Mouse (Mus musculus): ENCODE data around the gene Timm13. TPM values are rescaled to one million over a fixed set of nuclear protein-coding genes. Genes with fewer than 3 reads are reported as not detected.
A peak's percentile ranks its signal among the peaks of the same experiment; 100 is the strongest.

Timm13 gene
- total RNA-seq, 2 experiments from 2014 or later, result 145 to 167 TPM

DNA sequence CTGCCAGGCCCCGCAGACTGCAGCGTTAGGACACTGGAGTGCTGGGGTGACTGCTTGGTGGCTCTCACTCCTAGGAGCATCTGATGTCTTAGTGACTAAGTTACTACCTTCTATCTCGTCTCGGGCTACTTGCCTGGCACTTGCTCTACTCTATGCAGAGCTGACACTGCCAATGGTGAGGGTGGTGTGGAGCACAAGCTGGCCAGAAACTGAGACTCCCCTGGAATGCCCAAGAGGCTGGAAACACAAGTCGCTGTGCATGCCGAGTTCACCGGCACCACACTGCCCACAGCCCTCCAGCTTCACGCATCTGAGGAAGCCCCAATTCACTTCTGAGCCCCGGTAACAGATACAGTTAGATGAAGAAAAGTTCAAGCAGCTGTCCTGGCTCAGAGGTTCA lies 26.7 kb downstream of the Timm13 start:
- no peak for DNase-seq (ENCODE audit: extremely low spot score in 1 of 2, low spot score in 1 of 2)

DNA sequence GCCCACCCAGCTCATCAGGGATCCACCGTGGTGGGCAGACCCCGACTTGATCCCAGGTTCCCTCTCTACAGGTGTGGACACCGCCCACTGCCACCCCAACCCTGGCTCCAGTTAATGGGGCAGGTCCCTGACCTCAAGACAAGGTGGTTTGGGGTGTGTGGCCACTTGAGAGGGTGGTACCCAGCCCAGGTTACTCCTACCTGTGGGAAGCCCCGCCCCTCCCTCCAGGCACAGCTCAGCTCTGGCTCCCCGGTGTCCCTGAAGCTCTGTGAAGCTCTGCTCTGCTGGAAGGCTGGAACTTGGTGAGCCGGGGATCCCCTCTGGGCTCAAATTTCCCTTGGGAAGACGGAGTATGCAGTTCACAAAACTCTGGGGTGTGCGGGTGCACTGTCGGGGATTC lies 29.2 kb downstream of the Timm13 start, which contains the start of gene Tmprss9:
TSS of gene Tmprss9 (plus strand) at position 268 of the 400 bp plus-strand sequence.
- no peak for DNase-seq (ENCODE audit: extremely low spot score in 1 of 2, low spot score in 1 of 2)

DNA sequence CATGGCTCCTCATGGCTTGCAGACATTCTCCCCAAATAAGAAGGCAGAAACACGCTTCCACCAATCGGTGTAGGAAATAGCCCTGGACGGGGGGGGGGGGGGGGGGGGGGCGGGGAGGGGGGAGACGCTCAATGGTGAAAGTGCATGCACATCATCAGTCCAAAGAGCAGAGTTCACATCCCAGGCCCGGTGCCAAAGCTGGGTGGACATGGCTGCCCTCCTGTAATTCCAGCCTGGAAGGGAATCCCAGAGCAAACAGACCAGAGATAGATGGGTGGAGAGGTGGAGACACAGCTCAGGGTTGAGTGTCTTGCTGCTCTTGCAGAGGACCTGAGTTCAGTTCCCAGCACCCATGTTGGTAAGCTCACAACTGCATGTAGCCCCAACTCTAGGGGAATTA lies 29.8 kb downstream of the Timm13 start:
- no peak for DNase-seq (ENCODE audit: extremely low spot score in 1 of 2, low spot score in 1 of 2)

DNA sequence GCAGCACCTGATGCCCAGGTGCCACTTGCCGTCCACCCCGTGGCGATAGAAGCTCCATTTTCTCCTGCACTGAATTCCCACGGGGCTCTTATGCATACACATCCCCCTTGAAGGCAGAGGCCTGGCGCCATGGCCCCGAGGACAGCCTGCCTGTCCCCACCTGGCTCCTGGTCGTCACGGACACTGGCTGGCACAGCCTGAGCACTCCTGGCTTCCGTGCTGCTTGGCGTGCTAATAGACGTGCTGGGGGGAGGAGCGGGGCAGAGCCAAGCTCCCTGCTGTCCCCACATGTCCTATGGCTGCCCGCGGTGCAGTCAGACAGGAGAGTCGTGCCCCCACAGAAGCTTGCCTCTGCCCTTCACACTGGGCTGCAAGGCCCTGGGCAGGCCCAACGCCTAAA lies 36.3 kb downstream of the Timm13 start:
- DNase-seq (ENCODE audit: extremely low spot score in 1 of 2, low spot score in 1 of 2), result no peak

DNA sequence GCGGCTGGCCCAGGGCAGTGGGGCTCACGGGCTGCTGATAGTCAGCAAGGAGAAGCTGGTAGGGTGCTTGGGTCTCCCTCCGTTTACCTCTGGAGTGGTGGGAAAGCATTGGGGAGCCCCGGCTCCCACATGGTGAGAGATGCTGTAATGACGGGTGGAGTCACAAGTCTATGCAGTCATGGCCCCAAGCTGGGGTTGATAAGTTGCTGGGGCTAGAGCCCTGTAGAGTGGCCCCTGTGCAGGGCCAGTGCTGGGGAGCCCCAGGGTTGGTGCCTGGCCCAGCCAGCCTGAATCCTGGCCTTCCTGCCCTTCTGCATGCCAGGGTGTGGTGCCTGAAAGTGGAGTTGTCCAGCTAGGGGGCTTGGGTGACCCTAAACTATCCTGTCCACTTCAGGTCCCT lies 38.5 kb downstream of the Timm13 start:
- no peak for DNase-seq (ENCODE audit: extremely low spot score in 1 of 2, low spot score in 1 of 2)

DNA sequence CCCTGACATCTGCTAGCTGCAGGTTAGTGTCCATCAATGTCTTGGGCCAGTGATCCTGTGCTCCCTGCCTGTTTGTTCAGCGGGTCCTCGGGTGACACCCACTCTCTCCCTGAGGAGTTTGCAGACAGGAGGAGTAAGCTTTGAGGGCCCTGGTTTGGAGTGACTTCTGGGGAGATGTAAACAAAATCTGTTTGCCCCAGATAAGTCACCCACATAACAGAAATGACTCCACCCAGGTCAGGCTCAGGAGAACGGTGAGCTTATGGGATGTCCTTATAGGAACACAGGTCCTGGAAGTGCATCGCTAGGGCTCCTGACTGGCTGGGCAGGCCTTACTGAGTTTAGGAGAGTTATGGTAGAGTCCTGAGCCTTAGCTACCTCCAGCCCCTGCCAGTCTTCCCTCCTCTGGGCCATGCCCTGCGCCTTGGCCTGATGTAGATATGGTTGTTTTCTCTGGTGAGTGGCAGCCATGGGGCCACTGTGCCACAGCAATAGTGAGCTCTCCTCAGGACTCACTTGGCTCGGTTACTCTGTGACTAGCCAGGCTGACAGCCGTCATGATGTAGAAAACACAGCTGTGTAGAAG lies 42.3 kb downstream of the Timm13 start:
- no peak for DNase-seq (ENCODE audit: extremely low spot score in 1 of 2, low spot score in 1 of 2)

DNA sequence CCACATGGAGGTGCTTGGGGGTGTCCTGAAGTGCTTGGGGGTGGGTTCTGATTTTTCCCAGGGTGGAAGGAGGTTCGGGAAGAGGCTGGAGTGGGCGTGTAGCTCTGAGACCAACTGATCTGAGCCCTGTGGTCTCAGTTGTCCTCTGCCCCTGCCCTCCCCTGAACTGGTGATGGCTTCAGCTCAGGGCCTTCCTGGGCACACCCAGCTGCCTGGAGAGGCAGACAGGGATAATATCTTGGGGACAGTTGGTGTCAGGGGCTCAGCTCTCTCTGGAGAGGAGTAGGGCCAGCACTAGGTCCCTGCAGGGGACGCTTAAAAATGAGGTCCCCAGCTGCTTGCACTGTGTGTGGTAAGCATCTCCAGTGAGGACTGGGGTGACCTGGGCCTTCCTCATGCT lies 42.9 kb downstream of the Timm13 start:
- DNase-seq (ENCODE audit: extremely low spot score in 1 of 2, low spot score in 1 of 2), result no peak

DNA sequence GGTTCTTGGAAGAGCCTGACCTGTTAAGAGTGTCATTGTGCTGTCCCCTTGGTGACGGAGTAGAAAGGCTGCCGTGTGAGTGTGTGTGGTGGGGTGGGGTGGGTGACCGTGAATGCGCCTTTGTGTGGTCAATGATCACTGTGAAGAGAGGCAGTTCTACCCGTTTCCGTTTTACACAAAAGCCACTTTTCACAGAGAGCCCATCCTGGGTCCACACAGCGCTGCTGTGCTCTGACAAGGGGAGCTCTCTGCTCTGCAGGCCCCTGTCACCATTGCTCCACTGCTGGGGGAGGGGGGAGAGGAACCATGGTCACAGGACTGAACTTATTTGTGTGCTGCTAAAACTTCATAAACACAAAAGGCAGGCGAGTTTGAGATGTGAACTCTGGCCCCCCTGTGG lies 43.4 kb downstream of the Timm13 start:
- no peak for DNase-seq (ENCODE audit: extremely low spot score in 1 of 2, low spot score in 1 of 2)

DNA sequence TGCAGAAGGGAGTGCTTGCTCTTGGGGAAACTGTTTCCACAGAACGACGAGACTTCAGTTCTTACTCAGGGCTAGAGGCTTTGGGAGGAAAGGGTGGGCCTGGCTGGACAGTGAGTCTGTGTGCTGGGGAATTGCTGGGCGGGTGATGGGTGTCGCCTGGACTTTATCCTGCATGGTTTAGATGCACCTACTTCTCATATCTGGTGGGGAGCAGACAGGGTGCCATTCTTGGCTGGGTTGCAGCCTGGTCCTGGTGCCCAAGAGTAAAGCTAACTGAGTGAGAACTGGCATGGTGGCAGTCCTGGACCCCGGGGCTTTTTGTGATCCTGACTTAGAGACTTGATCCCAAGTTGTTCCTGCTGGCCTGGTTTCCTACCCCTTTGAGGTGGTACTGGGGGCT lies 43.9 kb downstream of the Timm13 start:
- no peak for DNase-seq (ENCODE audit: extremely low spot score in 1 of 2, low spot score in 1 of 2)

DNA sequence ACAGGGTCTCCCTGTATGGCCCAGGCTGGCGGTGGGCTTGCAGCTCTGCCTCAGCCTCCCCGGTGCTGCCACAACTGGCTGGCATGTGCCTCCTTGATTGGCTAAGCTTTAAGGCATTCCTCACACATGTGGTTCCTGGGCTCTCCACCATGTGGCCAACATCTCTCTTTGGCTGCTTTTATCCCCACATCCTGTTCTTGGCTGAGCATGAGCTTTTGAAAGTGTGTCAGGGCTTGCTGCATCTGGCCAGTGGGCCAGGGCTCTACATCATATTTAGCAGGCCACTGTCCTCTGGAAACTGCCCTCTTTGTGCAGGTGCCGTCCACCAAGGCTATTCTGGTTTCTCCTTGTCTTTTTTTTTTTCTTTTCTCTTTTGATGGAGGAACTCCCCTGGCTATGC lies 44.5 kb downstream of the Timm13 start:
- DNase-seq (ENCODE audit: extremely low spot score in 1 of 2, low spot score in 1 of 2), result no peak

DNA sequence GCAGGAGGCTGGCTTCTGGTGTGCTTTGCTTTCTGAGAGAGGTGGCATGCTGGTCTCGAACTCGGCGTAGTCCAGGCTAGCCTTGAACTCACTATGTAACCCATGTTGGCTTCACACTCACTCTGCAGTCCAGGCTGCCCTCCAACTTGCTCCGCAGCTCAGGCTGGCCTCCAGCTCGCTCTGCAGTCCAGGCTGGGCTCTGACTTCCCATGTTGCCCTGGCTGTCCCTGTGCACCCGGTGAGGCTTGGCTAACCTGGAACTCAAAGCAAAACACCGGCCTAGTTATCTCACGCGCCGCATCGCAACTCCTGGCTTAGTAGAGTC lies 45.1 kb downstream of the Timm13 start:
- no peak for DNase-seq (ENCODE audit: extremely low spot score in 1 of 2, low spot score in 1 of 2)

DNA sequence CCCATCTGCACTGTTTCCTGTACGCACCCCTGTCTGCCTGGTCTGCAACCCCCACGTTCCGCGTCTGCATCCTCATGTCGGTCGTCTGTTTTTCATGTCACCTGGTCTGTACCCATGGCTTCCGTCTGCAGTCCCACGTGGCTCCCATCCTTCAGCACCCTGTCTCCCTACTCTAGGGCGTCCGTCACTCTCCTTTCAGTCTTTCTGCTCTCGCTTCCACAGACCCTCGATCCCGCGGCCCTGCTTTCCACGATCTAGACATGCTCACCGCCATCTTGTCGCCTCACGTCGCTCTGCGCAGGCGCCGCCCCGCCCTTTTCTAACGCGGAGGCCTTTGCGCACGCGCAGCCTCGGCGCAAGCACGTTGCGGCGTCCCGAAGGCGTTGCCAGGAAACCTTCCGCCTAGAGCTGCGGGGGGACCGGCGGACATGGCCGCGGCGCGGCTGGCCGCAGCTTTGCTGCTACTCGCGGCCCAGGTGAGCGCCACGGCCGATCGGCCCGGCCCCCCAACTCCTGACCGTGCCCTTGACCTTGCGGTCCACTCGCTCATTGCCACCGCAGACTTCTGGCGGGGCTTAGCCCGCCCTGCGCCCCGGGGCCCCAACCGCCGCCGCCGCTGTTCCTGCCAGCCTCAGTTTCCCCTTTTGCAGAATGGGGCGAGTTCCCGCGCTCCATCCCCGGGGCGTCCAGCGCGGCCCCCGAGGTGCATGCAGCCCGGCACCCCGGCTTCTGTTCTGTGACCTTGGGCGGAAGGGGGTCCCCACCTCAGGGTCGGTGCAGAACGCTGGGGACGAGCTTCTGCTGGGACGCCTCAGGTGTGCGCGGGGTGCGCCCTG lies 45.6 kb downstream of the Timm13 start, which contains the start of the genes Lsm7 and Sppl2b:
TSS of gene Lsm7 (minus strand) at position 297 of the 836 bp plus-strand sequence.
TSS of gene Sppl2b (plus strand) at position 363 of the 836 bp plus-strand sequence.
- DNase-seq (ENCODE audit: extremely low spot score in 1 of 2, low spot score in 1 of 2), result peak; percentile 96 to 99

Other genes starting within 250 kb of the Timm13 start
- 100 to 1,000 TPM; 103 to 107 TPM for gene Btbd2, start 243.9 kb downstream of the Timm13 start, total RNA-seq (2021)
- gene Mknk2, start 222.9 kb downstream of the Timm13 start, total RNA-seq (2021), result 10 to 100 TPM; 45.0 to 50.9 TPM
- 10 to 100 TPM; 13.0 to 13.6 TPM for gene Mob3a, start 199.0 kb downstream of the Timm13 start, total RNA-seq (2021)
- 10 to 100 TPM; 46.4 to 61.7 TPM for gene Izumo4, start 198.8 kb downstream of the Timm13 start, total RNA-seq (2021)
- 100 to 1,000 TPM; 128 to 143 TPM for gene Ap3d1, start 158.7 kb downstream of the Timm13 start, total RNA-seq (2021)
- 10 to 100 TPM; 39.9 to 60.6 TPM for gene Dot1l, start 145.8 kb downstream of the Timm13 start, total RNA-seq (2021)
- 10 to 100 TPM; 46.2 to 52.0 TPM for gene Sf3a2, start 102.8 kb downstream of the Timm13 start, total RNA-seq (2021)
- 10 to 100 TPM; 63.6 to 71.6 TPM for gene Plekhj1, start 102.3 kb downstream of the Timm13 start, total RNA-seq (2021)
- gene Amh, start 95.7 kb downstream of the Timm13 start, total RNA-seq (2021), result 1 to 10 TPM; 2.3 to 3.2 TPM
- gene Jsrp1, start 87.5 kb downstream of the Timm13 start, total RNA-seq (2021), result 1 to 10 TPM; 2.5 to 3.5 TPM
- gene Oaz1, start 74.3 kb downstream of the Timm13 start, total RNA-seq (2021), result 100 to 1,000 TPM; 491 to 550 TPM
- 10 to 100 TPM; 38.3 to 39.9 TPM for gene Lingo3, start 56.9 kb downstream of the Timm13 start, total RNA-seq (2021)
- gene Lsm7, start 45.8 kb downstream of the Timm13 start, total RNA-seq (2021), result 10 to 100 TPM; 41.5 to 43.8 TPM
- gene Sppl2b, start 45.7 kb downstream of the Timm13 start, total RNA-seq (2021), result 10 to 100 TPM; 61.5 to 65.7 TPM
- under 1 TPM; 0.40 to 0.62 TPM for gene Tmprss9, start 29.1 kb downstream of the Timm13 start, total RNA-seq (2021)
- 10 to 100 TPM; 17.5 to 19.6 TPM for gene Lmnb2, start 17.3 kb upstream of the Timm13 start, total RNA-seq (2021)
- 10 to 100 TPM; 15.0 to 16.7 TPM for gene Gadd45b, start 29.1 kb upstream of the Timm13 start, total RNA-seq (2021)
- gene Gng7, start 114.0 kb upstream of the Timm13 start, total RNA-seq (2021), result 100 to 1,000 TPM; 180 to 184 TPM
- gene Diras1, start 124.7 kb upstream of the Timm13 start, total RNA-seq (2021), result 100 to 1,000 TPM in 1 of 2 experiments, 10 to 100 TPM in 1; 98.7 to 103 TPM
- gene Slc39a3, start 136.5 kb upstream of the Timm13 start, total RNA-seq (2021), result 10 to 100 TPM; 67.5 to 74.9 TPM
- gene Sgta, start 159.2 kb upstream of the Timm13 start, total RNA-seq (2021), result 100 to 1,000 TPM; 171 to 178 TPM
- 10 to 100 TPM; 51.3 to 54.6 TPM for gene Thop1, start 169.1 kb upstream of the Timm13 start, total RNA-seq (2021)
- under 1 TPM; 0.81 to 0.94 TPM for gene Creb3l3, start 197.9 kb upstream of the Timm13 start, total RNA-seq (2021)
- gene Map2k2, start 204.9 kb upstream of the Timm13 start, total RNA-seq (2021), result 100 to 1,000 TPM; 123 to 127 TPM
- 100 to 1,000 TPM in 1 of 2 experiments, 10 to 100 TPM in 1; 94.7 to 101 TPM for gene Zbtb7a, start 234.3 kb upstream of the Timm13 start, total RNA-seq (2021)

Measured in layer of hippocampus, postnatal 25 days (tissue).